Mouse (Mus musculus) ES-E14 (cell line): ENCODE results near the gene Rps19bp1. TPM values are rescaled to one million over a fixed set of nuclear protein-coding genes. Genes with fewer than 3 reads are reported as not detected.
A peak's percentile ranks its signal among the peaks of the same experiment; 100 is the strongest.

Experiments
- DNase-seq: peaks from one replicate; pipeline ENCODE4 v3.0.0-alpha.2; 2013; ENCODE audit warnings: low read depth, low spot score
- H3K27ac ChIP-seq: 2 replicates; pipeline ENCODE4 v1.5.1; 2012; ENCODE audit warnings: low read depth, mild to moderate bottlenecking, low read length, moderate library complexity, mixed read lengths; ENCODE audit not compliant: poor library complexity, insufficient read depth, severe bottlenecking
- H3K36me3 ChIP-seq: 2 replicates; pipeline ENCODE4 v1.6.1; 2012; ENCODE audit warnings: mild to moderate bottlenecking, low read length, moderate library complexity, mixed read lengths; ENCODE audit not compliant: control insufficient read depth, poor library complexity, insufficient read depth, severe bottlenecking
- H3K4me1 ChIP-seq, 2 experiments: fragments of 150-350 bp in 1 of 2; sonication (generic) in 1 of 2; 2 replicates each; pipeline ENCODE4 v1.6.1; 2012; ENCODE audit warnings: low read length in 2 of 2, mild to moderate bottlenecking in 1 of 2, mixed read lengths in 1 of 2; ENCODE audit not compliant: control insufficient read depth in 2 of 2, insufficient read depth in 2 of 2, poor library complexity in 1 of 2
- H3K4me3 ChIP-seq, 2 experiments: fragments of 150-350 bp in 1 of 2; sonication (generic) in 1 of 2; 2 replicates each; pipeline ENCODE4 v1.5.1; 2012; ENCODE audit warnings: low read length in 2 of 2, low read depth in 1 of 2, mild to moderate bottlenecking in 1 of 2, mixed read lengths in 1 of 2; ENCODE audit not compliant: insufficient read depth in 1 of 2, poor library complexity in 1 of 2, severe bottlenecking in 1 of 2
- H3K9ac ChIP-seq: 2 replicates; pipeline ENCODE4 v1.6.1; 2012; ENCODE audit warnings: low read depth, mild to moderate bottlenecking, low read length, mixed read lengths; ENCODE audit not compliant: poor library complexity, insufficient read depth, severe bottlenecking
- H3K9me3 ChIP-seq: fragments of 150-350 bp; sonication (generic); 2 replicates; pipeline ENCODE4 v1.6.1; 2012; ENCODE audit warnings: low read depth, mild to moderate bottlenecking, low read length; ENCODE audit not compliant: control insufficient read depth, insufficient read depth
- CHD2 ChIP-seq: IDR thresholded peaks from 2 replicates; pipeline ENCODE4 v1.6.1; 2014; ENCODE audit warnings: mild to moderate bottlenecking, low read depth, low read length, inconsistent platforms
- HCFC1 ChIP-seq: IDR thresholded peaks from 2 replicates; pipeline ENCODE4 v1.6.1; 2012; ENCODE audit warnings: low read length, inconsistent platforms, borderline replicate concordance; ENCODE audit not compliant: insufficient read depth
- MAFK ChIP-seq: IDR thresholded peaks from 2 replicates; pipeline ENCODE4 v1.6.1; 2014; ENCODE audit warnings: mild to moderate bottlenecking, low read depth, low read length, inconsistent platforms; ENCODE audit not compliant: insufficient read depth
- ZC3H11A ChIP-seq: IDR thresholded peaks from 2 replicates; pipeline ENCODE4 v1.6.1; 2012; ENCODE audit warnings: low read depth, mild to moderate bottlenecking, inconsistent platforms, low read length, borderline replicate concordance
- ZNF384 ChIP-seq: IDR thresholded peaks from 2 replicates; pipeline ENCODE4 v1.6.1; 2012; ENCODE audit warnings: low read depth, low read length, inconsistent platforms
- in situ Hi-C, 2 experiments: fragments of 600-800 bp; cut with MboI; formaldehyde crosslinking; loops; one replicate each; pipeline ENCODE4 v1.15.1; 2025; ENCODE audit warnings: low sequenced_read_pairs in 2 of 2, inconsistent platforms in 1 of 2; ENCODE audit not compliant: unreplicated experiment in 2 of 2
- total RNA-seq: library from RNA; depleted of rRNA; stranded (reverse); fragments of 300-350 nt; gene quantifications from 2 replicates; pipeline ENCODE4 v1.2.3, GENCODE M21; 2012

Gene Rps19bp1
- total RNA-seq, 1 experiment, result 59.4 TPM

GRCm38 (mm10) chr15:80248135-80248534 is 16.0 kb downstream of the Rps19bp1 start:
- Histone ChIP-seq H3K9me3 (no peaks in the 10 kb centered on the region), H3K27ac (no peak overlapping the region), H3K4me1 (no peaks in the 10 kb centered on the region), H3K9ac (no peak overlapping the region), H3K4me3 (no peak overlapping the region), H3K36me3 (peaks cover 38% of the 10 kb centered on the region)
- in situ Hi-C loops, result no loop called here
- no peak for DNase-seq
- TF ChIP-seq ZNF384 (no peak), HCFC1 (no peak), CHD2 (no peak), MAFK (no peak), ZC3H11A (no peak)

GRCm38 (mm10) chr15:80235535-80235934 is 28.6 kb downstream of the Rps19bp1 start, which contains the start of gene AC140267.1:
AC140267.1 (plus strand) TSS chr15:80235835.
- peaks cover 33% of the 10 kb centered on the region for H3K36me3 ChIP-seq
- peak within 1 kb of the TSS; percentile 86; the same call in 1 of the 2 replicates for H3K27ac ChIP-seq
- in situ Hi-C loops, result no loop called here
- TF ChIP-seq CHD2 (no peak), ZC3H11A (no peak), MAFK (no peak), ZNF384 (no peak), HCFC1 (no peak)
- H3K9ac ChIP-seq, result peak within 1 kb of the TSS; percentile 89
- peak within 1 kb of the TSS; percentile 84 to 96 for H3K4me3 ChIP-seq
- peaks cover 9 to 18% of the 10 kb centered on the region in 2 experiments for H3K4me1 ChIP-seq
- no peaks in the 10 kb centered on the region for H3K9me3 ChIP-seq
- DNase-seq, result no peak

- DNase-seq, result peak; percentile 95
- in situ Hi-C loops, result no loop called here
- TF ChIP-seq ZC3H11A (no peak), CHD2 (no peak), ZNF384 (no peak), HCFC1 (peak; percentile 75; the same call in 1 of the 2 replicates), MAFK (0 out of 2 replicates have a peak, but pooled peaks have one; percentile 42)
Observed at GRCm38 (mm10) chr15:80233733-80234509, 30.2 kb downstream of the Rps19bp1 start, which contains the start of gene Mief1. Mief1 (plus strand) TSS chr15:80234018.

GRCm38 (mm10) chr15:80233053-80233452 is 31.1 kb downstream of the Rps19bp1 start:
- peaks cover 17% of the 10 kb centered on the region for H3K36me3 ChIP-seq
- in situ Hi-C loops, result no loop called here
- H3K4me3 ChIP-seq, result peak overlapping the region in 1 of 2 experiments; percentile 45; a peak in 2 of 4 replicates
- H3K27ac ChIP-seq, result peak overlapping the region; percentile 88
- peaks cover 12 to 26% of the 10 kb centered on the region in 2 experiments for H3K4me1 ChIP-seq
- peak overlapping the region; percentile 55; the same call in 1 of the 2 replicates for H3K9ac ChIP-seq
- DNase-seq, result no peak
- TF ChIP-seq MAFK, result no peak
- no peak for TF ChIP-seq CHD2
- no peak for TF ChIP-seq HCFC1
- no peak for TF ChIP-seq ZC3H11A
- no peak for TF ChIP-seq ZNF384
- no peaks in the 10 kb centered on the region for H3K9me3 ChIP-seq

More at GRCm38 (mm10) chr15:80233733-80234509, 30.2 kb downstream of the Rps19bp1 start, which contains the start of gene Mief1:
- Histone ChIP-seq H3K4me1 (peaks cover 10 to 26% of the 10 kb centered on the region in 2 experiments), H3K27ac (peak within 1 kb of the TSS; percentile 88), H3K9me3 (no peaks in the 10 kb centered on the region), H3K36me3 (peaks cover 24% of the 10 kb centered on the region), H3K9ac (peak within 1 kb of the TSS; percentile 89), H3K4me3 (peak within 1 kb of the TSS; percentile 84 to 96)
